Mouse (Mus musculus) urinary bladder, postnatal 36 days (tissue): ENCODE data around the gene Ubc.

Experiments
- DNase-seq, 2 experiments: peaks; one replicate each; pipeline ENCODE4 v3.0.0; 2022; ENCODE audit warnings: low spot score in 2 of 2, mixed read lengths in 1 of 2

Ubc gene

DNA sequence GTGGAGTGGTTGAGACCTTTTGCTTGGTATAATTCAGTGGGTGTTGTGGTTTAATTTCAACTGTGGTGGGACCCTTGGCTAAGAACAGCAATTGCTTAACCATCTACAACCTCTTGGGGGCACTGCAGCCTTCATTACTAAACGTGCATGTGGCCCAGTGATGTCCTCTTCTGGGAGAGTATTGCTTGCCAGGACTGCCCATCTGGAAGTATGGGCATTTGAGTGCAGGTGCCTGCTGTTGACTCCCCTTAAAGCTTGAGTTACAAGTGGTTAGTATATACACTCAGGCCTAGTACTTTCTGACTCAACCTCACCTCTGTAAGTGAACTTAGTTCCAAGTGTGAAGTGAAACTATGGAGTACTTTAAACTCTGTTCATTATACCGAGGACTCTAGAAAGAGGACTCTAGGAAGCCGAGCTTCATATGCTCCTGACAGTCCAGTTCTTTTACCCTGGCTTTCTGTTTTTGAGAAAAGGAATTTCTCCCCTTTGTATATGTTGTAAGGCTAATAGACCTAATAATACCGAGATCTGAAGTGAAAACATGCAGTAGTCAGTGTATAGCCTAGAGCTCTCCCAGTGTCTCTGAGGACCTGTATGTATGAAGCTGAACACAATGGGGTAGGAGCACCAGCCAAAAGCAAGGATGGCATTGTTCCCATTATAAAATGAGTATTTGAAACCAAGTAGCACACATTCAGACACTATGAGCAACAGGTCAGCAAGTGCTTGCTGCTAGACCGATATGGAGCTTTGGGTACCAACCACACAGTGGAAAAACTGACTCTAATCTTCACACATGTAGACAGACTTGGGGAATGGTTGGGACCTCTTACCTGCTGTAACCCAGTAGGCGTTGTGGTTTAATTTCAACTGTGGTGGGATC, 7.1 kb downstream of the Ubc start:
- no peak for DNase-seq

GRCm38 (mm10) chr5:125381954-125382672, 7.9 kb downstream of the Ubc start:
- DNase-seq, result no peak

GRCm38 (mm10) chr5:125378919-125379318, 11.1 kb downstream of the Ubc start:
- no peak for DNase-seq

DNA sequence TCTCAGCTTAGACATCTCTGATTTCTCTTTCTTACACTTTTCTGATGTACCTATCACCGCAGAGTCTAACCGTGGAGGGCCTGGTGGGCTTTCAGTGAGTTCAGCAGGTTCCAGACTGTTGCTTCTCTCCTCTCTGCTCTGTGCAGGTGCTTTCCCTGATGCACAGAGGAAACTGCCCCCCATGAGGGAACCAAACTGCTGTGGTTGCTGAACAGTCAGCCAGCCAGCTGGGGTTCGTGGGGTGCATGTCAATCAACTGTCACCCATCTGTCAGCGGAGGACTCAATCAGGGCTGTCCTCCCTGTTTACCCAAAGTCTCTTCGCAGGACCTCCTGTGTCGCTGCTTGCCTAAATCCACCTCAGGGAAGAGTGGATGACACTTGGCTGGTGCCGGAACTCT, 12.8 kb downstream of the Ubc start:
- no peak for DNase-seq

- no peak for DNase-seq
Measured at GRCm38 (mm10) chr5:125375871-125376270, 14.1 kb downstream of the Ubc start.

DNA sequence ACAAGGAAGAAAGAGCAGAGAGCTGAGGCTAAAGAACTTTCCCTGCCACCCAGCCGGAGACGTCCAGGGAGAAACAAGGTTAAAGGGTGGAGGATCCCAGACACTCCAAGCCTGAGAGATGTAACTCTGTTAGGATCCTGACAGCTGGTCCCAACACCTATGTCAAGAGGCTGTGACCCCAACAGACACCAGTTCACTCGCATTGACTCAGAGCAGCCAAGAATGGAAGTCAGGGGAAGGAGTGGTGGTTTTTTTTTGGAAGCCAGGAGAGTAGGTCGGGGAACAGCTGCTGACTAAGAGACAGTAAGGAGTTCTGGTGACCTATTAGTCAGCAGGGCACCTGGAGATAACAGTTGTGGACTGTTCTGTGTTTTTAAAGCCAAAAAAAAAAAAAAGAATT, 18.0 kb downstream of the Ubc start:
- no peak for DNase-seq

- no peak for DNase-seq
Measured at GRCm38 (mm10) chr5:125370950-125371693, 18.9 kb downstream of the Ubc start.

DNA sequence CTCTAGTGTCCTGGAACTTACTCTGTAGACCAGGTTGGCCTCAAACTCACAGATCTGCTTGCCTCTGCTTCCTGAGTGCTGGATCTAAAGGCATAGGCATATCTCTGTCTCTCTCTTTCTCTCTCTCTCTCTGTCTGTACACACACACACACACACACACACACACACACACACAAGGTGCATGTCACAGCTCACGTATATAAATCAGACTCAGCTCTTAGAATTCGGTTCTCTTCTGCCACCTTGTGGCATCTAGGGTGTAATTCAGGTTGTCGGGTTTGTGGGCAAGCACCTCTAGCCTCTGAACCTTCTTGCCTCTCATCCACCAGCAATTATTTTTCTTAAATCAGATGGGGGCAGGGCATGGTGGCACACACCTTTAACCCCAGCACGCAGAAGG, 21.4 kb downstream of the Ubc start:
- DNase-seq, result peak in 1 of 2 experiments; percentile 57

GRCm38 (mm10) chr5:125368156-125368555, 21.8 kb downstream of the Ubc start:
- DNase-seq, result no peak

GRCm38 (mm10) chr5:125364851-125365429, 25.1 kb downstream of the Ubc start:
- no peak for DNase-seq

- peak in 1 of 2 experiments; percentile 70 for DNase-seq
Measured at GRCm38 (mm10) chr5:125363894-125364293, 26.1 kb downstream of the Ubc start.

DNA sequence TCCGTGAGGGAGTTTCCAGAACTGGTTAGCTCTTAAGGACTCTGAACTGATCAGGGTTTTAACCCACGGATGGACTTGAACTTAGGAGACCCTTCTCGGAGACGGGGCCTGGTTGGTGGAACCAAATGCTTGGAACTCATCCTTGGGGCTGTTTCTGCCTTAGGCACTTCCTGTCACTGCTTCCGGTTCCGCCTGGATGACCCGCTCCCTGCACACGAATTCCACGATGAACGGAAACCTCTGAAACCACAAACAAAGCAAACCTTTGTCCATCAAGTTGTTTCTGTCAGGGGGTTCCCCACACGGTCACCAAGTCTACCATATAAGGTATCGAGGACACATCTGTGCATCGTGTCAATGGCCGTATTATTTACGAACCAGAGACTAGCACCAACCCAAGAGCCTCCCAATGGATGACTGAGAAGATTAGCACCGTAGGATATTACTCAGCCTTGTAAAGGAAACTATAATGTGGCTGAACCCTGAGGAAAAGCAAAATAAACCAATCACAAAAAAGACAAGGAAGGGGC, 29.0 kb downstream of the Ubc start:
- DNase-seq, result no peak

GRCm38 (mm10) chr5:125360566-125360965, 29.4 kb downstream of the Ubc start:
- peak in 1 of 2 experiments; percentile 28 for DNase-seq

DNA sequence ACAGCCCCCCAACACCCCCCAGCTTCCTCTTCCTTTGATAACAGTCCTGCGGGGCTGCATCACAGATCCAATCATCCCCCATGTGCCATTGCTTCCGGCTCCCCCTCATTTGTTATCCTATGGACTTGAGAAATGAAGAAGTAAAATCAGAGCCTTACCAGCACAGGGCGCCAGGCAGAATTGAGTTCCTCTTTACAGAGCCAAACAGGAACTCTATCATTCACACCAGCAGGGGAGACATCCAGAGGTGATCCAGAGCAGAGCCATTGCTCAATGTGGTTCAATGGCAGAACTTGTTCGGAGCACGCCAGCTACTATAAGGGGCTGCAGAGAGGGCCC, 31.8 kb downstream of the Ubc start:
- DNase-seq, result no peak

- DNase-seq, result no peak
Measured at GRCm38 (mm10) chr5:125357543-125358269, 32.3 kb downstream of the Ubc start.

DNA sequence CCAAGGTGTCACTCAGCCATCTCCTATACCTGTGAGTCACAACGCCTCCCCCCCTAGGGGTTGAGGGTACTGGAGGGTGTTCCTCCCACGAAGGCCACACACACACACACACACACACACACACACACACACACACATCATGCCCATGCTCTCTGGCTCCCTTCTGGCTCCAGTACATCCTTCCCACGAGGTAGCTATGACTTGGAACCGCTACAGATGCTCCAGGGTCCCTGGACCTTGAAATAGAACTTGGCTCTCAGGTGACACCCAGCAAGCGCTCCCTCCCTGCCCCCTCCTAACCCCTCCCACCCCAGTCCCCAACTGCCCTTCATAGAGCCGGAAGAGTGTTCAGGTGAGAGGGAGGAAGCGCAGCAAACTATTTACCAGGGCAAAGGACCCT, 34.4 kb downstream of the Ubc start:
- no peak for DNase-seq

GRCm38 (mm10) chr5:125354885-125355492, 35.0 kb downstream of the Ubc start:
- no peak for DNase-seq

DNA sequence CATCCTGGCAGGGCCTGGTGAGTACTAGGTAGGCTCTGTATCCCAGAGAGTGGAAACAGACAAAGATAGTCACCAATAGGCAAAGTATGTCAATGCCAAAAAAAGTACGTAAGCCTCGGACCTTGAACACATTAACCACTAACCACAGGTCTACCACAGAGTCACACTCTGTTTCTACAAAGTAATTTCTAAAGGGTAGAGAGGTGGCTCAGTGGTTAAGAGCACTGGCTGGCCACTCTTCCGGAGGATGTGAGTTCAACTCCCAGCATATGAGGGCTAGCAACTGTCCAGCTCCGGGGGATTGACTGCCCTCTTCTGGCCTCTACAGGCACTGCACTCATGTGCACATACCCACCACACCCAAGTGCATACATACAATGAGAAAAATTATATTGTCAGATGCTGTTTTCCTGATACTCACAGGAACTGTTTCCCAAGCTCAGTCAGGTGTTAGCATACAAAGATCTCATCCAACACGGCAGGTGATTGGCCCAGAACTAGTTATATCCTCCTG, 37.2 kb downstream of the Ubc start:
- no peak for DNase-seq

DNA sequence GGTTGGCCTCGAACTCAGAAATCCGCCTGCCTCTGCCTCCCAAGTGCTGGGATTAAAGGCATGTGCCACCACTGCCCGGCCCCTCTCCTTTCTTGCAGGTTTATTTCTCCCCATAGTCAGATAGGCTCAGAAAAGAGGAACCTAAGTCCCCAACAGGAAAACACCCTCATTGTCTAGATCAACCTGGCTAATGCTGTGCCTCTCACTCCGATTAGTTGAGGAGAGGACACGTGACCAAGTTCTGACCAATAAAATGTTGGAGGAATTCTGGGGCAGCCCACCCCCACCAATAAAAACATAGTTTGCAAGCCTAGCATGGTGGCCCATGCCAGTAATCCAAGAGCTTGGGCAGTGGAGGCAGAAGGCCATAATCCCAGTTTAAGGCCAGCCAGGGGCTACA, 38.1 kb downstream of the Ubc start:
- no peak for DNase-seq

GRCm38 (mm10) chr5:125351057-125351456, 38.9 kb downstream of the Ubc start:
- DNase-seq, result no peak
